Mouse (Mus musculus): ENCODE results near the gene Commd8. TPM values are rescaled to one million over a fixed set of nuclear protein-coding genes. Genes with fewer than 3 reads are reported as not detected.

The Commd8 gene
- total and polyA plus RNA-seq, 2 experiments = 2.3 to 13.8 TPM

GRCm38 (mm10) chr5:72181194-72181593 is 13.2 kb upstream of the Commd8 start:
- no peak for DNase-seq (ENCODE audit: extremely low read depth, low read depth, low spot score)

GRCm38 (mm10) chr5:72175530-72175929 is 7.5 kb upstream of the Commd8 start:
- H3K4me1 ChIP-seq (ENCODE audit: control insufficient read depth, insufficient read depth, low read length) = no peaks in the 10 kb centered on the region
- no peak for TF ChIP-seq POLR2A (IDR thresholded peaks at IDR 0.05; ENCODE audit: extremely low read depth, insufficient read depth, low read length)
- TF ChIP-seq CTCF (IDR thresholded peaks at IDR 0.05; ENCODE audit: low read depth, low read length) = no peak
- H3K79me2 ChIP-seq (ENCODE audit: control insufficient read depth, insufficient read depth, low read length) = no peaks in the 10 kb centered on the region
- H3K9ac ChIP-seq (ENCODE audit: low read depth, low read length) = no peak overlapping the region
- H3K36me3 ChIP-seq (ENCODE audit: control insufficient read depth, insufficient read depth, low read length) = no peaks in the 10 kb centered on the region
- no peak overlapping the region for H3K27ac ChIP-seq (replicated peaks; ENCODE audit: insufficient read depth, low read depth, low read length)
- no peaks in the 10 kb centered on the region for H3K27me3 ChIP-seq (ENCODE audit: control insufficient read depth, insufficient read depth, low read length)
- 43% methylated on average over 7 of the region's 7 CpGs for WGBS
- no peak for DNase-seq (ENCODE audit: extremely low read depth, low read depth, low spot score)
- no peak overlapping the region for H3K4me3 ChIP-seq (ENCODE audit: insufficient read depth, low read depth, low read length)

More at GRCm38 (mm10) chr5:72181194-72181593, 13.2 kb upstream of the Commd8 start:
- Histone ChIP-seq H3K4me3 (ENCODE audit: insufficient read depth, low read depth, low read length) (no peak overlapping the region), H3K27ac (replicated peaks; ENCODE audit: insufficient read depth, low read depth, low read length) (no peak overlapping the region), H3K27me3 (ENCODE audit: control insufficient read depth, insufficient read depth, low read length) (no peaks in the 10 kb centered on the region), H3K36me3 (ENCODE audit: control insufficient read depth, insufficient read depth, low read length) (no peaks in the 10 kb centered on the region), H3K4me1 (ENCODE audit: control insufficient read depth, insufficient read depth, low read length) (no peaks in the 10 kb centered on the region), H3K9ac (ENCODE audit: low read depth, low read length) (no peak overlapping the region), H3K79me2 (ENCODE audit: control insufficient read depth, insufficient read depth, low read length) (no peaks in the 10 kb centered on the region)
- TF ChIP-seq CTCF (IDR thresholded peaks at IDR 0.05; ENCODE audit: low read depth, low read length) (no peak), POLR2A (IDR thresholded peaks at IDR 0.05; ENCODE audit: extremely low read depth, insufficient read depth, low read length) (no peak)
- WGBS = 48% methylated on average over 1 of the region's 1 CpGs

GRCm38 (mm10) chr5:72175050-72175449 is 7.1 kb upstream of the Commd8 start:
- no peak overlapping the region for H3K9ac ChIP-seq (ENCODE audit: low read depth, low read length)
- no peaks in the 10 kb centered on the region for H3K79me2 ChIP-seq (ENCODE audit: control insufficient read depth, insufficient read depth, low read length)
- TF ChIP-seq CTCF (IDR thresholded peaks at IDR 0.05; ENCODE audit: low read depth, low read length) (no peak), POLR2A (IDR thresholded peaks at IDR 0.05; ENCODE audit: extremely low read depth, insufficient read depth, low read length) (no peak)
- no peaks in the 10 kb centered on the region for H3K4me1 ChIP-seq (ENCODE audit: control insufficient read depth, insufficient read depth, low read length)
- no peaks in the 10 kb centered on the region for H3K27me3 ChIP-seq (ENCODE audit: control insufficient read depth, insufficient read depth, low read length)
- no peak overlapping the region for H3K27ac ChIP-seq (replicated peaks; ENCODE audit: insufficient read depth, low read depth, low read length)
- no peaks in the 10 kb centered on the region for H3K36me3 ChIP-seq (ENCODE audit: control insufficient read depth, insufficient read depth, low read length)
- 63% methylated on average over 4 of the region's 4 CpGs for WGBS
- H3K4me3 ChIP-seq (ENCODE audit: insufficient read depth, low read depth, low read length) = no peak overlapping the region
- DNase-seq (ENCODE audit: extremely low read depth, low read depth, low spot score) = no peak

- Histone ChIP-seq H3K4me1 (ENCODE audit: control insufficient read depth, insufficient read depth, low read length) (no peaks in the 10 kb centered on the region), H3K27me3 (ENCODE audit: control insufficient read depth, insufficient read depth, low read length) (no peaks in the 10 kb centered on the region), H3K27ac (replicated peaks; ENCODE audit: insufficient read depth, low read depth, low read length) (no peak overlapping the region), H3K9ac (ENCODE audit: low read depth, low read length) (no peak overlapping the region), H3K36me3 (ENCODE audit: control insufficient read depth, insufficient read depth, low read length) (no peaks in the 10 kb centered on the region), H3K79me2 (ENCODE audit: control insufficient read depth, insufficient read depth, low read length) (no peaks in the 10 kb centered on the region), H3K4me3 (ENCODE audit: insufficient read depth, low read depth, low read length) (no peak overlapping the region)
- TF ChIP-seq CTCF (IDR thresholded peaks at IDR 0.05; ENCODE audit: low read depth, low read length) = no peak
- no peak for TF ChIP-seq POLR2A (IDR thresholded peaks at IDR 0.05; ENCODE audit: extremely low read depth, insufficient read depth, low read length)
- WGBS = 58% methylated on average over 1 of the region's 1 CpGs
- no peak for DNase-seq (ENCODE audit: extremely low read depth, low read depth, low spot score)
These were observed 5.5 kb upstream of the Commd8 start for GRCm38 (mm10) chr5:72173521-72173920.

GRCm38 (mm10) chr5:72172675-72173074 is 4.7 kb upstream of the Commd8 start:
- Histone ChIP-seq H3K79me2 (ENCODE audit: control insufficient read depth, insufficient read depth, low read length) (peaks cover 3% of the 10 kb centered on the region; the same call in 1 of the 2 replicates), H3K4me1 (ENCODE audit: control insufficient read depth, insufficient read depth, low read length) (no peaks in the 10 kb centered on the region), H3K27ac (replicated peaks; ENCODE audit: insufficient read depth, low read depth, low read length) (no peak overlapping the region), H3K36me3 (ENCODE audit: control insufficient read depth, insufficient read depth, low read length) (no peaks in the 10 kb centered on the region), H3K9ac (ENCODE audit: low read depth, low read length) (no peak overlapping the region), H3K27me3 (ENCODE audit: control insufficient read depth, insufficient read depth, low read length) (no peaks in the 10 kb centered on the region), H3K4me3 (ENCODE audit: insufficient read depth, low read depth, low read length) (no peak overlapping the region)
- TF ChIP-seq POLR2A (IDR thresholded peaks at IDR 0.05; ENCODE audit: extremely low read depth, insufficient read depth, low read length) (no peak), CTCF (IDR thresholded peaks at IDR 0.05; ENCODE audit: low read depth, low read length) (peak; percentile 33; the same call in 1 of the 2 replicates)
- 42% methylated on average over 3 of the region's 3 CpGs for WGBS
- peak; percentile 46 for DNase-seq (ENCODE audit: extremely low read depth, low read depth, low spot score)

GRCm38 (mm10) chr5:72170067-72170466 is 2.1 kb upstream of the Commd8 start:
- no peak for DNase-seq (ENCODE audit: extremely low read depth, low read depth, low spot score)
- Histone ChIP-seq H3K4me3 (ENCODE audit: insufficient read depth, low read depth, low read length) (no peak overlapping the region), H3K27ac (replicated peaks; ENCODE audit: insufficient read depth, low read depth, low read length) (no peak overlapping the region), H3K79me2 (ENCODE audit: control insufficient read depth, insufficient read depth, low read length) (peaks cover 14% of the 10 kb centered on the region; the same call in 1 of the 2 replicates), H3K4me1 (ENCODE audit: control insufficient read depth, insufficient read depth, low read length) (0 out of 2 replicates have a peak, but pooled peaks cover 4% of the 10 kb centered on the region), H3K36me3 (ENCODE audit: control insufficient read depth, insufficient read depth, low read length) (peaks cover 3% of the 10 kb centered on the region), H3K9ac (ENCODE audit: low read depth, low read length) (no peak overlapping the region), H3K27me3 (ENCODE audit: control insufficient read depth, insufficient read depth, low read length) (no peaks in the 10 kb centered on the region)
- no peak for TF ChIP-seq POLR2A (IDR thresholded peaks at IDR 0.05; ENCODE audit: extremely low read depth, insufficient read depth, low read length)
- TF ChIP-seq CTCF (IDR thresholded peaks at IDR 0.05; ENCODE audit: low read depth, low read length) = no peak
- WGBS = 65% methylated on average over 6 of the region's 6 CpGs

All from liver, adult 2 months (tissue).